Mouse (Mus musculus): ENCODE results near the gene Cfap46.

DNA sequence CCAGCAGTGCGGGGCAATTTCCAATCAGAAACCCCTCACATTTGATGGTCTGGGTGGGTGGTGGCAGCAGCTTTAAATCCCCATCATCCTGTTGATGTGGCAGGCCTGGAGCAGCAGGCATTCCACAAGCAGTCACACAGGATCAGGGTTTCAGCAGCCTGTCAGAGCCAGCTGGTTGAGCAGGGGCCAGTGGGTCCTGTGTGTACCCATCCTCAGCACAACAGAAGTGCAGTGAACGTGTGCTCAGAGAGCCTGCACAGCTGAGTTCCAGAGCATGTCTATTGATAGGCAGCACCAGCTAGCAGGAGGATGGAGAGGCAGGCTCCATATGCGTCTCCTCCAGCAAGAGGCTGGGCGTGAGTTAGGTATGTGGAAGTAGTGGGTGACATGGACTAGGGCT, 120.2 kb downstream of the Cfap46 start:
- no peak for TF ChIP-seq CTCF (IDR thresholded peaks at IDR 0.05; ENCODE audit: insufficient read depth, low read depth, low read length)
- TF ChIP-seq POLR2A (IDR thresholded peaks at IDR 0.05; ENCODE audit: insufficient read depth, low read depth, low read length): no peak

Measured in olfactory bulb, adult 2 months (tissue).